Mouse (Mus musculus): ENCODE measurements around the gene Parp11. TPM values are rescaled to one million over a fixed set of nuclear protein-coding genes. Genes with fewer than 3 reads are reported as not detected.
A peak's percentile ranks its signal among the peaks of the same experiment; 100 is the strongest.

The Parp11 gene
- polyA plus RNA-seq, 1 experiment from 2014 or later = 10.6 TPM

- no peak for DNase-seq (ENCODE audit: low spot score)
- WGBS = 53% methylated on average over 5 of the region's 5 CpGs
- no peak for ATAC-seq
- H3K27ac ChIP-seq (ENCODE audit: low read length) = no peak overlapping the region
- no peak overlapping the region for H3K4me2 ChIP-seq (replicated peaks; ENCODE audit: low read depth, low read length)
- H3K9ac ChIP-seq (replicated peaks; ENCODE audit: low read depth) = no peak overlapping the region
- H3K36me3 ChIP-seq (ENCODE audit: insufficient read depth, low read length) = no peaks in the 10 kb centered on the region
- TF ChIP-seq CTCF (IDR thresholded peaks at IDR 0.05) = no peak
- no peak for TF ChIP-seq EP300 (IDR thresholded peaks at IDR 0.05)
- no peaks in the 10 kb centered on the region for H3K27me3 ChIP-seq (replicated peaks; ENCODE audit: insufficient read depth, low read length)
- no peaks in the 10 kb centered on the region for H3K9me3 ChIP-seq (ENCODE audit: low read length)
- no peaks in the 10 kb centered on the region for H3K4me1 ChIP-seq (ENCODE audit: insufficient read depth, low read depth, low read length)
- no peak overlapping the region for H3K4me3 ChIP-seq (ENCODE audit: low read depth, low read length)
These were observed 93.0 kb downstream of the Parp11 start for GRCm38 (mm10) chr6:127539659-127540058.

- TF ChIP-seq CTCF (IDR thresholded peaks at IDR 0.05) (no peak), EP300 (IDR thresholded peaks at IDR 0.05) (no peak)
- WGBS = 44% methylated on average over 4 of the region's 4 CpGs
- Histone ChIP-seq H3K4me2 (replicated peaks; ENCODE audit: low read depth, low read length) (no peak overlapping the region), H3K9me3 (ENCODE audit: low read length) (no peaks in the 10 kb centered on the region), H3K4me1 (ENCODE audit: insufficient read depth, low read depth, low read length) (no peaks in the 10 kb centered on the region), H3K9ac (replicated peaks; ENCODE audit: low read depth) (no peak overlapping the region), H3K27ac (ENCODE audit: low read length) (no peak overlapping the region), H3K27me3 (replicated peaks; ENCODE audit: insufficient read depth, low read length) (no peaks in the 10 kb centered on the region), H3K36me3 (ENCODE audit: insufficient read depth, low read length) (no peaks in the 10 kb centered on the region), H3K4me3 (ENCODE audit: low read depth, low read length) (no peak overlapping the region)
- ATAC-seq (no peak), DNase-seq (ENCODE audit: low spot score) (no peak)
These were observed 93.9 kb downstream of the Parp11 start for GRCm38 (mm10) chr6:127540517-127540916.

DNA sequence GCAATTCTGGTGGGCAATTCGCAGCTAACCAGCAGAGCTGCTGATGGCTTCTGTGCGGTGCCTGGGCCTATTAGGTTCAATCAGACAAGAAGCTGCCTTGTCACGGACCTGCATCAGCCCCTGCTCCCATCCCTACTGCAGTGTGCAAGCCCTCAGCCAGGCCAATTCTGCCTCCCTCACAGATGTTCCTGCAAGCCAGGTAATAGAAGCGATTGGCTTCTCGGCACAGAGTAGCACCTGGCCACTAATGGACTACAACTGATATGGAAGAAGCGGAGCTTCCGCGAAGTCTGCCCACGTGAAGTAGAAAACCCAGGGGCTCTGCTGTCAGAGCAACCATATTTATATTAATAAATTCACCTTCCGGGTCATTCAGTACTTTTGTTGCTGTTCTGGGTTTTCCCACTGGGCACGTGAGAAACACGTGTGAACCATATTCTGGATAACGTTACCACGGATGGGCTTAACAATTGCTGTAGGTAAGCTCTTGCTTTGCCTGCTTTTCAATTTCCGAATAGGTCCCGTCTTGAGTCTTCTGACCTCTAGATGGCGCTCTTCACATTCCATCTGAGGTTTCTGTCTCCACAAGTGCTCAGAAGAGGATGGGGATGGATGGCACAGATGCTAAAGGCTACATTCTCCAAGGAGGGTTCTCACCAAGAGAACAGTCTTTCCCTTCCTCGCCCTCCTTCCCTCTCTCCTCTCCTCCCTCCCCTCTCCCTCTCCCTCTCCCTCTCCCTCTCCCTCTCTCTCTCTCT lies 95.2 kb downstream of the Parp11 start:
- peak; percentile 17; the same call in 1 of the 2 replicates for ATAC-seq

More for the DNA sequence above, 95.2 kb downstream of the Parp11 start:
- no peak overlapping the region for H3K27ac ChIP-seq (ENCODE audit: low read length)
- H3K36me3 ChIP-seq (ENCODE audit: insufficient read depth, low read length) = no peaks in the 10 kb centered on the region
- 38% methylated on average over 18 of the region's 18 CpGs for WGBS
- no peak for TF ChIP-seq EP300 (IDR thresholded peaks at IDR 0.05)
- TF ChIP-seq CTCF (IDR thresholded peaks at IDR 0.05) = peak; percentile 86
- H3K4me1 ChIP-seq (ENCODE audit: insufficient read depth, low read depth, low read length) = no peaks in the 10 kb centered on the region
- H3K9ac ChIP-seq (replicated peaks; ENCODE audit: low read depth) = no peak overlapping the region
- H3K4me3 ChIP-seq (ENCODE audit: low read depth, low read length) = no peak overlapping the region
- no peaks in the 10 kb centered on the region for H3K27me3 ChIP-seq (replicated peaks; ENCODE audit: insufficient read depth, low read length)
- H3K9me3 ChIP-seq (ENCODE audit: low read length) = no peaks in the 10 kb centered on the region
- H3K4me2 ChIP-seq (replicated peaks; ENCODE audit: low read depth, low read length) = no peak overlapping the region
- peak; percentile 90 for DNase-seq (ENCODE audit: low spot score)

Other genes with a start within 250 kb of the Parp11 start
- 5.4 and 6.5 TPM in 2 replicates for gene Cracr2a, start 114.5 kb downstream of the Parp11 start, polyA plus RNA-seq (2015; fragmentation: Nextera tagmentation; extraction: Ambion mirVana)

Measured in lung, postnatal 0 days (tissue).